Mouse (Mus musculus): ENCODE data around the gene Hba-x.
"Not testable (repeated sequence)": the region's sequence is repeated elsewhere in the genome, so short reads cannot be mapped to it uniquely, and the experiment has no call there.

The Hba-x gene

GRCm38 (mm10) chr11:32285887-32286286, 9.7 kb downstream of the Hba-x start:
- not testable (repeated sequence) for ATAC-seq (ENCODE audit: low TSS enrichment)

GRCm38 (mm10) chr11:32286695-32287492, 10.7 kb downstream of the Hba-x start, which contains the start of gene Hbq1b:
TSS of gene Hbq1b (plus strand) at chr11:32286965.
- peak; percentile 94 for ATAC-seq (ENCODE audit: low TSS enrichment)

- ATAC-seq (ENCODE audit: low TSS enrichment): no peak
Measured at GRCm38 (mm10) chr11:32287493-32287825, 11.3 kb downstream of the Hba-x start.

GRCm38 (mm10) chr11:32292819-32293218, 16.6 kb downstream of the Hba-x start:
- not testable (repeated sequence) for ATAC-seq (ENCODE audit: low TSS enrichment)

- ATAC-seq (ENCODE audit: low TSS enrichment): not testable (repeated sequence)
Measured at GRCm38 (mm10) chr11:32293479-32293878, 17.3 kb downstream of the Hba-x start.

- not testable (repeated sequence) for ATAC-seq (ENCODE audit: low TSS enrichment)
Measured at GRCm38 (mm10) chr11:32296203-32296602, 20.0 kb downstream of the Hba-x start, which contains the start of gene Hba-a2. TSS of gene Hba-a2 (plus strand) at chr11:32296489.

- not testable (repeated sequence) for ATAC-seq (ENCODE audit: low TSS enrichment)
Measured at GRCm38 (mm10) chr11:32297417-32297816, 21.2 kb downstream of the Hba-x start.

- ATAC-seq (ENCODE audit: low TSS enrichment): no peak
Measured at GRCm38 (mm10) chr11:32297866-32298531, 21.8 kb downstream of the Hba-x start.

GRCm38 (mm10) chr11:32298532-32298918, 22.3 kb downstream of the Hba-x start:
- no peak for ATAC-seq (ENCODE audit: low TSS enrichment)

GRCm38 (mm10) chr11:32299865-32300264, 23.7 kb downstream of the Hba-x start, which contains the start of gene Hbq1a:
TSS of gene Hbq1a (plus strand) at chr11:32300069.
- peak; percentile 66 for ATAC-seq (ENCODE audit: low TSS enrichment)

- 0 out of 2 replicates have a peak, but pooled peaks have one; percentile 21 for ATAC-seq (ENCODE audit: low TSS enrichment)
Measured at GRCm38 (mm10) chr11:32300279-32301267, 24.4 kb downstream of the Hba-x start.

- ATAC-seq (ENCODE audit: low TSS enrichment): no peak
Measured at GRCm38 (mm10) chr11:32301506-32301905, 25.3 kb downstream of the Hba-x start.

GRCm38 (mm10) chr11:32302824-32303419, 26.7 kb downstream of the Hba-x start:
- ATAC-seq (ENCODE audit: low TSS enrichment): peak; percentile 97

GRCm38 (mm10) chr11:32303455-32303854, 27.3 kb downstream of the Hba-x start:
- ATAC-seq (ENCODE audit: low TSS enrichment): no peak

GRCm38 (mm10) chr11:32307006-32307405, 30.8 kb downstream of the Hba-x start:
- ATAC-seq (ENCODE audit: low TSS enrichment): no peak

- ATAC-seq (ENCODE audit: low TSS enrichment): no peak
Measured at GRCm38 (mm10) chr11:32309446-32309845, 33.2 kb downstream of the Hba-x start.

- ATAC-seq (ENCODE audit: low TSS enrichment): no peak
Measured at GRCm38 (mm10) chr11:32309928-32310327, 33.7 kb downstream of the Hba-x start.

GRCm38 (mm10) chr11:32316009-32316408, 39.8 kb downstream of the Hba-x start:
- ATAC-seq (ENCODE audit: low TSS enrichment): no peak

- 0 out of 2 replicates have a peak, but pooled peaks have one; percentile 7 for ATAC-seq (ENCODE audit: low TSS enrichment)
Measured at GRCm38 (mm10) chr11:32320507-32321195, 44.5 kb downstream of the Hba-x start.

- ATAC-seq (ENCODE audit: low TSS enrichment): peak; percentile 89
Measured at GRCm38 (mm10) chr11:32321196-32321565, 45.0 kb downstream of the Hba-x start.

- ATAC-seq (ENCODE audit: low TSS enrichment): peak; percentile 80
Measured at GRCm38 (mm10) chr11:32324609-32325008, 48.4 kb downstream of the Hba-x start.

Measured in frontal cortex, adult (tissue).